Mouse (Mus musculus) stomach, embryonic 15.5 days (tissue): Measurements from ENCODE around the gene Crx. TPM values are rescaled to one million over a fixed set of nuclear protein-coding genes. Genes with fewer than 3 reads are reported as not detected.

Experiments used
- ATAC-seq: fragments of 200-750 bp; cut with Nextera tagmentation; 2 replicates; pipeline ENCODE4 v1.8.0; 2017; ENCODE audit warnings: low read depth, moderate number of reproducible peaks, moderate TSS enrichment; ENCODE audit not compliant: insufficient read depth, low FRiP score
- H3K27ac ChIP-seq: fragments of 300-500 bp; sonication (generic); 2 replicates; pipeline ENCODE4 v1.5.1; 2015; ENCODE audit warnings: mild to moderate bottlenecking, inconsistent platforms
- H3K27me3 ChIP-seq: fragments of 300-500 bp; sonication (generic); replicated peaks from 2 replicates; pipeline ENCODE4 v1.6.1; 2015; ENCODE audit warnings: inconsistent platforms
- H3K36me3 ChIP-seq: fragments of 300-500 bp; sonication (generic); 2 replicates; pipeline ENCODE4 v1.6.1; 2015; ENCODE audit warnings: inconsistent platforms
- H3K4me1 ChIP-seq: fragments of 300-500 bp; sonication (generic); 2 replicates; pipeline ENCODE4 v1.6.1; 2015; ENCODE audit warnings: inconsistent platforms
- H3K4me2 ChIP-seq: fragments of 300-500 bp; sonication (generic); 2 replicates; pipeline ENCODE4 v1.6.1; 2015; ENCODE audit warnings: mild to moderate bottlenecking, inconsistent platforms
- H3K4me3 ChIP-seq: fragments of 300-500 bp; sonication (generic); replicated peaks from 2 replicates; pipeline ENCODE4 v1.5.1; 2015; ENCODE audit warnings: inconsistent platforms
- H3K9ac ChIP-seq: fragments of 300-500 bp; sonication (generic); 2 replicates; pipeline ENCODE4 v1.6.1; 2015; ENCODE audit warnings: inconsistent platforms
- H3K9me3 ChIP-seq: fragments of 300-500 bp; sonication (generic); 2 replicates; pipeline ENCODE4 v1.6.1; 2016; ENCODE audit warnings: inconsistent platforms
- WGBS: fragments of 180-500 bp; shearing (Covaris S2); methylation state at CpG from one replicate; pipeline ENCODE4 v1.1.7; 2015; 5-methylcytosine and 5-hydroxymethylcytosine counted together
- polyA plus RNA-seq: library from polyadenylated mRNA; unstranded; fragments of >200 nt; fragmentation: Nextera tagmentation; extraction: Ambion mirVana; gene quantifications from 2 replicates; pipeline ENCODE4 v1.2.1, GENCODE M21; 2015

Gene Crx
- polyA plus RNA-seq, 1 experiment from 2014 or later = not detected

GRCm38 (mm10) chr7:15910521-15910920 lies 30.8 kb upstream of the Crx start:
- no peak overlapping the region for H3K4me3 ChIP-seq
- no peak for ATAC-seq
- no peak overlapping the region for H3K27ac ChIP-seq
- H3K4me1 ChIP-seq = no peaks in the 10 kb centered on the region
- H3K4me2 ChIP-seq = no peak overlapping the region
- no peaks in the 10 kb centered on the region for H3K9me3 ChIP-seq
- WGBS = 77% methylated on average over 5 of the region's 5 CpGs
- H3K9ac ChIP-seq = no peak overlapping the region
- H3K36me3 ChIP-seq = no peaks in the 10 kb centered on the region
- no peaks in the 10 kb centered on the region for H3K27me3 ChIP-seq

- H3K4me1 ChIP-seq = no peaks in the 10 kb centered on the region
- H3K4me2 ChIP-seq = no peak overlapping the region
- WGBS = 70% methylated on average over 8 of the region's 8 CpGs
- no peaks in the 10 kb centered on the region for H3K36me3 ChIP-seq
- ATAC-seq = no peak
- no peaks in the 10 kb centered on the region for H3K27me3 ChIP-seq
- H3K9me3 ChIP-seq = no peaks in the 10 kb centered on the region
- H3K27ac ChIP-seq = no peak overlapping the region
- H3K4me3 ChIP-seq = no peak overlapping the region
- no peak overlapping the region for H3K9ac ChIP-seq
Observed at GRCm38 (mm10) chr7:15907971-15908590, 28.3 kb upstream of the Crx start.

GRCm38 (mm10) chr7:15906602-15907001 lies 26.8 kb upstream of the Crx start:
- no peaks in the 10 kb centered on the region for H3K4me1 ChIP-seq
- ATAC-seq = no peak
- no peak overlapping the region for H3K9ac ChIP-seq
- H3K4me3 ChIP-seq = no peak overlapping the region
- H3K27me3 ChIP-seq = no peaks in the 10 kb centered on the region
- no peaks in the 10 kb centered on the region for H3K36me3 ChIP-seq
- H3K4me2 ChIP-seq = no peak overlapping the region
- H3K9me3 ChIP-seq = no peaks in the 10 kb centered on the region
- H3K27ac ChIP-seq = no peak overlapping the region
- 87% methylated on average over 1 of the region's 1 CpGs for WGBS

DNA sequence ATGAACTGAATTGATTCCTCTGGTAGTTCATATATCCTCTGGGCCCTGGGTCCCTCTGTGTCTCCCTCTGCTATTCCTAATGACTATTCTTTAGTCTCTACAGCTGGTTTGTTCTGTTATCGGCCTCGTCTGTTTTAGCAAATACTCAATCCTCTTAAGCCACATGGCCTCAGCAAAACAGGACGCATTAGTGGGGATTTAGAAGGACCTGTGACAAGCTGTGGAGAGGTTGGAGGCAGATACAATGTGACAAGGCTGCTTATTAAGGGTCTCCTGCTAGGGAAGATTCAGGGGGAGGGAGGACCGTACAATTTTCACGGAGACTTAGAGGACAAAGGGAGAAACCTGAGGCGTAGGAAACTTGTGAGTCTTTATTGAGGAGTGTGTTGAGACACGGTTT lies 26.1 kb upstream of the Crx start:
- Histone ChIP-seq H3K36me3 (no peaks in the 10 kb centered on the region), H3K27ac (no peak overlapping the region), H3K4me2 (no peak overlapping the region), H3K9ac (no peak overlapping the region), H3K4me1 (no peaks in the 10 kb centered on the region), H3K27me3 (no peaks in the 10 kb centered on the region), H3K4me3 (no peak overlapping the region), H3K9me3 (no peaks in the 10 kb centered on the region)
- 77% methylated on average over 7 of the region's 7 CpGs for WGBS
- no peak for ATAC-seq

GRCm38 (mm10) chr7:15901366-15902048 lies 21.7 kb upstream of the Crx start:
- no peaks in the 10 kb centered on the region for H3K27me3 ChIP-seq
- no peak overlapping the region for H3K27ac ChIP-seq
- H3K4me3 ChIP-seq = no peak overlapping the region
- no peak overlapping the region for H3K4me2 ChIP-seq
- H3K9me3 ChIP-seq = no peaks in the 10 kb centered on the region
- 69% methylated on average over 9 of the region's 9 CpGs for WGBS
- H3K4me1 ChIP-seq = no peaks in the 10 kb centered on the region
- ATAC-seq = no peak
- no peak overlapping the region for H3K9ac ChIP-seq
- H3K36me3 ChIP-seq = no peaks in the 10 kb centered on the region

GRCm38 (mm10) chr7:15894251-15894650 lies 14.5 kb upstream of the Crx start:
- Histone ChIP-seq H3K36me3 (no peaks in the 10 kb centered on the region), H3K4me1 (no peaks in the 10 kb centered on the region), H3K9me3 (no peaks in the 10 kb centered on the region), H3K27ac (no peak overlapping the region), H3K9ac (no peak overlapping the region), H3K27me3 (no peaks in the 10 kb centered on the region), H3K4me2 (no peak overlapping the region), H3K4me3 (no peak overlapping the region)
- ATAC-seq = no peak
- WGBS = 71% methylated on average over 1 of the region's 1 CpGs

GRCm38 (mm10) chr7:15884127-15884526 lies 4.4 kb upstream of the Crx start:
- no peaks in the 10 kb centered on the region for H3K9me3 ChIP-seq
- H3K36me3 ChIP-seq = no peaks in the 10 kb centered on the region
- no peak overlapping the region for H3K9ac ChIP-seq
- no peak overlapping the region for H3K4me3 ChIP-seq
- no peak overlapping the region for H3K4me2 ChIP-seq
- no peaks in the 10 kb centered on the region for H3K4me1 ChIP-seq
- H3K27me3 ChIP-seq = no peaks in the 10 kb centered on the region
- 80% methylated on average over 2 of the region's 2 CpGs for WGBS
- no peak overlapping the region for H3K27ac ChIP-seq
- no peak for ATAC-seq

- Histone ChIP-seq H3K36me3 (no peaks in the 10 kb centered on the region), H3K4me2 (no peak within 1 kb of the TSS), H3K9ac (no peak within 1 kb of the TSS), H3K27ac (no peak within 1 kb of the TSS), H3K27me3 (no peaks in the 10 kb centered on the region), H3K4me1 (no peaks in the 10 kb centered on the region), H3K9me3 (no peaks in the 10 kb centered on the region), H3K4me3 (no peak within 1 kb of the TSS)
- ATAC-seq = no peak
- WGBS = 89% methylated on average over 2 of the region's 2 CpGs
Observed at GRCm38 (mm10) chr7:15882317-15882716, 2.5 kb upstream of the Crx start, which contains the start of gene Crxos. Gene Crxos, plus strand, starts transcription at chr7:15882617.

- Histone ChIP-seq H3K27ac (no peak overlapping the region), H3K27me3 (no peaks in the 10 kb centered on the region), H3K4me3 (no peak overlapping the region), H3K4me1 (no peaks in the 10 kb centered on the region), H3K4me2 (no peak overlapping the region), H3K9me3 (no peaks in the 10 kb centered on the region), H3K9ac (no peak overlapping the region), H3K36me3 (no peaks in the 10 kb centered on the region)
- 67% methylated on average over 3 of the region's 3 CpGs for WGBS
- no peak for ATAC-seq
Observed at GRCm38 (mm10) chr7:15881831-15882230, 2.1 kb upstream of the Crx start.

DNA sequence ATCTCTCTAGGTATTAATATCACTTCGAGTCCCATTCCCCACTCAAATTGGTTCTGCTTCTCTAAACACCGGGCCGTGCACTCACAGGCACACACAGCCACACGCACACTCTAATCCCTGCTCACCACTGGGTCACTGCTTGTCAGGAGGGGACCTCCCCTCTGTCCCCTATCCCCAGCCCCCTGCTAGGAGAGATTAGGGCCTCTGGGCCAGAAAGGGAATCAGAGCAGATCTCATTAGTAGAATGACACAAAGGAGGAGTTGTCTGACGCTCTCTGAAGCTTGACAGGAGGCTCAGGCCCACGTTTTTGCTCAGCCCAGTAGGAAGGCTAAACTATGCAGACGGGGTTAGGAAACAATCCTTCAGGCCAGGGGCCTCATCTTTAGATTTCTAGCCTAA lies 1.6 kb upstream of the Crx start:
- ATAC-seq = no peak
- 16% methylated on average over 7 of the region's 7 CpGs for WGBS

GRCm38 (mm10) chr7:15864104-15864503 lies 15.7 kb downstream of the Crx start:
- Histone ChIP-seq H3K9me3 (no peaks in the 10 kb centered on the region), H3K4me1 (no peaks in the 10 kb centered on the region), H3K36me3 (no peaks in the 10 kb centered on the region), H3K27ac (no peak overlapping the region), H3K4me3 (no peak overlapping the region), H3K9ac (no peak overlapping the region), H3K27me3 (no peaks in the 10 kb centered on the region), H3K4me2 (no peak overlapping the region)
- 72% methylated on average over 4 of the region's 4 CpGs for WGBS
- no peak for ATAC-seq

More for the DNA sequence above, 1.6 kb upstream of the Crx start:
- H3K9ac ChIP-seq = no peak overlapping the region
- H3K36me3 ChIP-seq = no peaks in the 10 kb centered on the region
- H3K9me3 ChIP-seq = no peaks in the 10 kb centered on the region
- H3K27ac ChIP-seq = no peak overlapping the region
- no peak overlapping the region for H3K4me3 ChIP-seq
- H3K4me1 ChIP-seq = no peaks in the 10 kb centered on the region
- H3K27me3 ChIP-seq = no peaks in the 10 kb centered on the region
- no peak overlapping the region for H3K4me2 ChIP-seq

- no peaks in the 10 kb centered on the region for H3K4me1 ChIP-seq
- H3K9ac ChIP-seq = no peak overlapping the region
- H3K9me3 ChIP-seq = no peaks in the 10 kb centered on the region
- ATAC-seq = no peak
- no peak overlapping the region for H3K27ac ChIP-seq
- H3K4me3 ChIP-seq = no peak overlapping the region
- H3K36me3 ChIP-seq = no peaks in the 10 kb centered on the region
- H3K27me3 ChIP-seq = no peaks in the 10 kb centered on the region
- WGBS = 43% methylated on average over 2 of the region's 2 CpGs
- H3K4me2 ChIP-seq = no peak overlapping the region
Observed at GRCm38 (mm10) chr7:15859657-15860056, 20.1 kb downstream of the Crx start.
